Mouse (Mus musculus) 3T3-L1 (cell line): ENCODE data around the gene Fah.

ENCODE experiments used
- DNase-seq: peaks from one replicate; pipeline ENCODE4 v3.0.0-alpha.2; 2015; ENCODE audit warnings: low read depth, low spot score

Fah gene

GRCm38 (mm10) chr7:84606293-84606749, at the start of gene Fah:
Fah (minus strand) TSS chr7:84606722.
- peak; percentile 52 for DNase-seq

GRCm38 (mm10) chr7:84652740-84653139, 46.2 kb upstream of the Fah start:
- DNase-seq: no peak

GRCm38 (mm10) chr7:84651987-84652321, 45.4 kb upstream of the Fah start:
- no peak for DNase-seq

GRCm38 (mm10) chr7:84651303-84651986, 44.9 kb upstream of the Fah start:
- DNase-seq: no peak

GRCm38 (mm10) chr7:84649016-84649415, 42.5 kb upstream of the Fah start:
- no peak for DNase-seq

- no peak for DNase-seq
Observed at GRCm38 (mm10) chr7:84646256-84646655, 39.7 kb upstream of the Fah start.

- no peak for DNase-seq
Observed at GRCm38 (mm10) chr7:84643270-84643998, 36.9 kb upstream of the Fah start.

GRCm38 (mm10) chr7:84642159-84642928, 35.8 kb upstream of the Fah start:
- DNase-seq: no peak

GRCm38 (mm10) chr7:84636939-84637338, 30.4 kb upstream of the Fah start:
- no peak for DNase-seq

- DNase-seq: no peak
Observed at GRCm38 (mm10) chr7:84631878-84632277, 25.4 kb upstream of the Fah start.

- DNase-seq: no peak
Observed at GRCm38 (mm10) chr7:84623718-84624117, 17.2 kb upstream of the Fah start.

- DNase-seq: peak; percentile 39
Observed at GRCm38 (mm10) chr7:84620956-84621355, 14.4 kb upstream of the Fah start.

- DNase-seq: no peak
Observed at GRCm38 (mm10) chr7:84618951-84619350, 12.4 kb upstream of the Fah start.

- DNase-seq: no peak
Observed at GRCm38 (mm10) chr7:84612445-84612844, 5.9 kb upstream of the Fah start.

- DNase-seq: no peak
Observed at GRCm38 (mm10) chr7:84611609-84612008, 5.1 kb upstream of the Fah start.

- peak; percentile 90 for DNase-seq
Observed at GRCm38 (mm10) chr7:84605704-84606292, 724 bp downstream of the Fah start.

GRCm38 (mm10) chr7:84605033-84605687, 1.4 kb downstream of the Fah start:
- DNase-seq: peak; percentile 71

- DNase-seq: peak; percentile 65
Observed at GRCm38 (mm10) chr7:84604501-84604900, 2.0 kb downstream of the Fah start.

GRCm38 (mm10) chr7:84601331-84601730, 5.2 kb downstream of the Fah start:
- DNase-seq: no peak

GRCm38 (mm10) chr7:84600631-84601030, 5.9 kb downstream of the Fah start:
- DNase-seq: no peak

- DNase-seq: no peak
Observed at GRCm38 (mm10) chr7:84596633-84597032, 9.9 kb downstream of the Fah start.

GRCm38 (mm10) chr7:84596002-84596401, 10.5 kb downstream of the Fah start:
- DNase-seq: no peak
